Mouse (Mus musculus) cortical plate, adult 2 months (tissue): ENCODE measurements around the gene Ing4.

Experiments
- CTCF ChIP-seq: fragments of 200-500 bp; IDR thresholded peaks from 2 replicates; pipeline ENCODE4 v1.5.1; 2011; ENCODE audit warnings: mild to moderate bottlenecking, control low read depth, low read length; ENCODE audit not compliant: insufficient read depth; ENCODE audit errors: extremely low read depth
- POLR2A ChIP-seq: fragments of 200-500 bp; IDR thresholded peaks from 2 replicates; pipeline ENCODE4 v1.6.1; 2011; ENCODE audit warnings: mild to moderate bottlenecking, low read length, control low read depth; ENCODE audit not compliant: insufficient read depth; ENCODE audit errors: extremely low read depth

- 0 out of 2 replicates have a peak, but pooled peaks have one; percentile 30 for TF ChIP-seq POLR2A
- no peak for TF ChIP-seq CTCF
Observed at GRCm38 (mm10) chr6:125088561-125089321, 49.2 kb downstream of the Ing4 start.
